Mouse (Mus musculus): ENCODE results near the gene Pde8b. TPM values are rescaled to one million over a fixed set of nuclear protein-coding genes. Genes with fewer than 3 reads are reported as not detected.

Gene Pde8b
- polyA plus RNA-seq, 1 experiment, result 1.2 TPM

DNA sequence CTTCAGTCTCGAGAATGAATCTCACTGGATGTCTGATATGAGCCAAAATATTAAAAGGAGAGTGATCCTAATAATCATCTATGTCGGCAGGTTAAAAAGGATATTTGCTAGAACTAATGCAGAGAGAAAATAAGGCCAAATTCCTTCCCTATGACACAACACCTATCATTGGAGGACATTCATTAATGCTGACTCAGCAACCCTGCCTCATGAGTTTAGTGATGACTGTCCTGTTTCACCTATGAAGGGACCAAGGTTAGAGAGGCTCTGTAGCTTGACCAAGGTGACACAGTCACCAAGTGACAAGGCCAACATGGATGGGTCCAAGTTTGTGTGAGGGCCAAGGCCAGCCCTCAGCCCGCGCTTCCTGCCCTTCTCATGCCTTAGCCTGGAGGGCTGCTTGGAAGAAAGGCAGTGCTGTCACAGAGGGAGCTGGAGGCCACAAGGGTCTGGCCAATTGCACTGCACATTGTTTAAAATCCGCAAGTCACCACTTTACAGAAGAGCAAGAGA lies 62.9 kb downstream of the Pde8b start:
- Histone ChIP-seq H3K9ac (ENCODE audit: low read depth, poor library complexity, severe bottlenecking) (no peak overlapping the region), H3K27ac (ENCODE audit: insufficient read depth, low read length) (no peak overlapping the region), H3K4me1 (ENCODE audit: control insufficient read depth, insufficient read depth, low read length) (no peaks in the 10 kb centered on the region), H3K27me3 (ENCODE audit: control insufficient read depth, insufficient read depth, low read length, poor library complexity, severe bottlenecking) (no peaks in the 10 kb centered on the region), H3K9me3 (replicated peaks; ENCODE audit: control insufficient read depth, insufficient read depth, low read length, poor library complexity, severe bottlenecking) (no peaks in the 10 kb centered on the region), H3K36me3 (ENCODE audit: control insufficient read depth, insufficient read depth, low read length, poor library complexity, severe bottlenecking) (no peaks in the 10 kb centered on the region), H3K4me3 (ENCODE audit: low read depth, low read length) (no peak overlapping the region)
- no peak for TF ChIP-seq POLR2A (IDR thresholded peaks at IDR 0.05; ENCODE audit: insufficient read depth, low read length)

GRCm38 (mm10) chr13:95186741-95187035 lies 63.4 kb downstream of the Pde8b start:
- Histone ChIP-seq H3K9ac (ENCODE audit: low read depth, poor library complexity, severe bottlenecking) (no peak overlapping the region), H3K27ac (ENCODE audit: insufficient read depth, low read length) (no peak overlapping the region), H3K27me3 (ENCODE audit: control insufficient read depth, insufficient read depth, low read length, poor library complexity, severe bottlenecking) (no peaks in the 10 kb centered on the region), H3K36me3 (ENCODE audit: control insufficient read depth, insufficient read depth, low read length, poor library complexity, severe bottlenecking) (no peaks in the 10 kb centered on the region), H3K4me3 (ENCODE audit: low read depth, low read length) (no peak overlapping the region), H3K4me1 (ENCODE audit: control insufficient read depth, insufficient read depth, low read length) (no peaks in the 10 kb centered on the region), H3K9me3 (replicated peaks; ENCODE audit: control insufficient read depth, insufficient read depth, low read length, poor library complexity, severe bottlenecking) (no peaks in the 10 kb centered on the region)
- TF ChIP-seq EP300 (IDR thresholded peaks at IDR 0.05; ENCODE audit: insufficient read depth, low read depth, low read length), result no peak
- TF ChIP-seq CTCF (IDR thresholded peaks at IDR 0.05; ENCODE audit: low read depth, low read length), result no peak
- TF ChIP-seq POLR2A (IDR thresholded peaks at IDR 0.05; ENCODE audit: insufficient read depth, low read length), result no peak

DNA sequence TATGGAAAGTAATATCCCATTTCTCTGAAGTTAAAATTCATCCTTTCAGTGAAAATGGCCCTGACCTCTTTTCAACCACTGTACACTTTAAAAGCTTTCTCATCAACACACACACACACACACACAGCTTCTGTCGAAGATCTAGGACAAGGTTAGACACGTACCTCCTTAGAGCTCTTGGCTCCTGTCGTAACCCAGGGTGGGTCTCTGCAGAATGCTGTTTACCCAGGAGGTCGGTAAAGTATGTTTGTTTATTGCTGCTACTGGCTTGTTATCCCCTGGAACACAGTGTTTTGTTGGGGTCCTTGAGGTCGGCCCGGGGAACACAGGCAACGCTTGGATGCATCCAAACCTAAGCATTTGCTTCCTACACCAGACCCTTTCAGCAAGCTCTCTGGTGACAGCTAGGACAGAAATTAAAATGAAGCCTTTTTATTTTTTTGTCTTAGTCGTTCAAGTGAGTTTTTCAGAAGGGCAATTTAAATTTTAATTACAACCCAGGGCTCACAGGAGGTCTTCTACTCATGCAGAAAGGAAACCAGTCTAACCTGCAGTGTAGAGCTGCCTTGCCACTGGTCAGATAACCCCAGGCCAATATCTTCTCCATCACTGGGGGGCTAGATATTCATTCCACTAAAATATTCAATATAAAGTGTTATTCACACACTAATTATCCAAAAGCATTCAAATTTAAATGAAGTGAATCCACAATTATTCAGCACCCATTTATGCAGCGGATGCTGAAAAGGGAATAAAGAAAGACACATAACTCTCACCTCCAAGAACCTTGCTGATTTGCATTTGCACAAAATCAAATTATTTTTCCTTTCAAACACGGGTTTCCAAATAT lies 64.0 kb downstream of the Pde8b start:
- H3K27ac ChIP-seq (ENCODE audit: insufficient read depth, low read length), result no peak overlapping the region

GRCm38 (mm10) chr13:95183686-95184085 lies 66.5 kb downstream of the Pde8b start:
- Histone ChIP-seq H3K9ac (ENCODE audit: low read depth, poor library complexity, severe bottlenecking) (no peak overlapping the region), H3K27ac (ENCODE audit: insufficient read depth, low read length) (no peak overlapping the region), H3K27me3 (ENCODE audit: control insufficient read depth, insufficient read depth, low read length, poor library complexity, severe bottlenecking) (no peaks in the 10 kb centered on the region), H3K4me3 (ENCODE audit: low read depth, low read length) (no peak overlapping the region), H3K9me3 (replicated peaks; ENCODE audit: control insufficient read depth, insufficient read depth, low read length, poor library complexity, severe bottlenecking) (no peaks in the 10 kb centered on the region), H3K36me3 (ENCODE audit: control insufficient read depth, insufficient read depth, low read length, poor library complexity, severe bottlenecking) (no peaks in the 10 kb centered on the region), H3K4me1 (ENCODE audit: control insufficient read depth, insufficient read depth, low read length) (no peaks in the 10 kb centered on the region)
- no peak for TF ChIP-seq EP300 (IDR thresholded peaks at IDR 0.05; ENCODE audit: insufficient read depth, low read depth, low read length)
- TF ChIP-seq POLR2A (IDR thresholded peaks at IDR 0.05; ENCODE audit: insufficient read depth, low read length), result no peak
- no peak for TF ChIP-seq CTCF (IDR thresholded peaks at IDR 0.05; ENCODE audit: low read depth, low read length)

More for the DNA sequence above, 64.0 kb downstream of the Pde8b start:
- H3K9me3 ChIP-seq (replicated peaks; ENCODE audit: control insufficient read depth, insufficient read depth, low read length, poor library complexity, severe bottlenecking), result no peaks in the 10 kb centered on the region
- no peaks in the 10 kb centered on the region for H3K36me3 ChIP-seq (ENCODE audit: control insufficient read depth, insufficient read depth, low read length, poor library complexity, severe bottlenecking)
- H3K27me3 ChIP-seq (ENCODE audit: control insufficient read depth, insufficient read depth, low read length, poor library complexity, severe bottlenecking), result no peaks in the 10 kb centered on the region
- no peak overlapping the region for H3K9ac ChIP-seq (ENCODE audit: low read depth, poor library complexity, severe bottlenecking)
- no peaks in the 10 kb centered on the region for H3K4me1 ChIP-seq (ENCODE audit: control insufficient read depth, insufficient read depth, low read length)
- no peak overlapping the region for H3K4me3 ChIP-seq (ENCODE audit: low read depth, low read length)
- TF ChIP-seq POLR2A (IDR thresholded peaks at IDR 0.05; ENCODE audit: insufficient read depth, low read length) (no peak), EP300 (IDR thresholded peaks at IDR 0.05; ENCODE audit: insufficient read depth, low read depth, low read length) (no peak), CTCF (IDR thresholded peaks at IDR 0.05; ENCODE audit: low read depth, low read length) (no peak)

GRCm38 (mm10) chr13:95180208-95180607 lies 69.9 kb downstream of the Pde8b start:
- Histone ChIP-seq H3K27ac (ENCODE audit: insufficient read depth, low read length) (no peak overlapping the region), H3K27me3 (ENCODE audit: control insufficient read depth, insufficient read depth, low read length, poor library complexity, severe bottlenecking) (no peaks in the 10 kb centered on the region), H3K4me3 (ENCODE audit: low read depth, low read length) (no peak overlapping the region), H3K9me3 (replicated peaks; ENCODE audit: control insufficient read depth, insufficient read depth, low read length, poor library complexity, severe bottlenecking) (no peaks in the 10 kb centered on the region), H3K36me3 (ENCODE audit: control insufficient read depth, insufficient read depth, low read length, poor library complexity, severe bottlenecking) (no peaks in the 10 kb centered on the region), H3K4me1 (ENCODE audit: control insufficient read depth, insufficient read depth, low read length) (no peaks in the 10 kb centered on the region), H3K9ac (ENCODE audit: low read depth, poor library complexity, severe bottlenecking) (no peak overlapping the region)
- no peak for TF ChIP-seq CTCF (IDR thresholded peaks at IDR 0.05; ENCODE audit: low read depth, low read length)
- TF ChIP-seq EP300 (IDR thresholded peaks at IDR 0.05; ENCODE audit: insufficient read depth, low read depth, low read length), result no peak
- no peak for TF ChIP-seq POLR2A (IDR thresholded peaks at IDR 0.05; ENCODE audit: insufficient read depth, low read length)

GRCm38 (mm10) chr13:95177326-95177725 lies 72.8 kb downstream of the Pde8b start:
- Histone ChIP-seq H3K9ac (ENCODE audit: low read depth, poor library complexity, severe bottlenecking) (no peak overlapping the region), H3K36me3 (ENCODE audit: control insufficient read depth, insufficient read depth, low read length, poor library complexity, severe bottlenecking) (no peaks in the 10 kb centered on the region), H3K4me3 (ENCODE audit: low read depth, low read length) (no peak overlapping the region), H3K27me3 (ENCODE audit: control insufficient read depth, insufficient read depth, low read length, poor library complexity, severe bottlenecking) (no peaks in the 10 kb centered on the region), H3K27ac (ENCODE audit: insufficient read depth, low read length) (no peak overlapping the region), H3K9me3 (replicated peaks; ENCODE audit: control insufficient read depth, insufficient read depth, low read length, poor library complexity, severe bottlenecking) (no peaks in the 10 kb centered on the region), H3K4me1 (ENCODE audit: control insufficient read depth, insufficient read depth, low read length) (no peaks in the 10 kb centered on the region)
- no peak for TF ChIP-seq POLR2A (IDR thresholded peaks at IDR 0.05; ENCODE audit: insufficient read depth, low read length)
- no peak for TF ChIP-seq CTCF (IDR thresholded peaks at IDR 0.05; ENCODE audit: low read depth, low read length)
- no peak for TF ChIP-seq EP300 (IDR thresholded peaks at IDR 0.05; ENCODE audit: insufficient read depth, low read depth, low read length)

Data from ES-Bruce4 (cell line).